Mouse (Mus musculus): ENCODE data around the gene Magea3. TPM values are rescaled to one million over a fixed set of nuclear protein-coding genes. Genes with fewer than 3 reads are reported as not detected.
"Not testable (repeated sequence)": the region's sequence is repeated elsewhere in the genome, so short reads cannot be mapped to it uniquely, and the experiment has no call there.

Magea3 gene
- not detected for total RNA-seq (2021)
- long read RNA-seq = 0 reads

- not testable (repeated sequence) for DNase-seq (ENCODE audit: low spot score in 2 of 2)
These were observed at the start of gene Magea3 for GRCm38 (mm10) chrX:154949405-154949804. Magea3 (minus strand) TSS chrX:154949505.

DNA sequence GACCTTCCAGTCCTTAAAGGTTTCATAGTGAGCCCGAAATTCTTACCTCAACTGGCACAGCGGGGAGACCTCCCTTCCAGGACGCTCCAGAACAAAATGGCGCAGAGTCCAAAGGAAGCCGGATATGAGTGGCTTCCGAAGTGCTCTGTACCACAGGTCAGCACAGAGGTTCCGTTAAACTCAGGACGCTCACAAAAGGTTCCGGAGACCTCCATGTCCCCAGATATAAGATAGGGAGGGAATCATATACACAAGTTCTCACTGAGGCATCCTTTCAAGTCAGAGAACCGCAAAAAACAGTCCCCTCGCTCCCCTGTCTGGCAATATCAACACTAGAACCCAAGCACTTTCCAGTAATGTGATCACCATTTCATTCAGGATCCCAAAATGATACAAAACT lies 46.4 kb upstream of the Magea3 start, which contains the start of gene Magea8:
Gene Magea8 (minus strand): TSS at position 101 of the 400 bp plus-strand sequence.
- DNase-seq (ENCODE audit: low spot score in 2 of 2) = not testable (repeated sequence)

GRCm38 (mm10) chrX:154935887-154936286 lies 13.4 kb downstream of the Magea3 start, which contains the start of gene Magea6:
Magea6 (minus strand) TSS chrX:154935987.
- DNase-seq (ENCODE audit: low spot score in 2 of 2) = not testable (repeated sequence)

Other genes with a start within 250 kb of the Magea3 start
- gene Cldn34b1, start 59.2 kb downstream of the Magea3 start, total RNA-seq (2021) = not detected
- not detected for gene Magea6, start 13.5 kb downstream of the Magea3 start, total RNA-seq (2021)
- gene Magea8, start 46.3 kb upstream of the Magea3 start, total RNA-seq (2021) = not detected
- gene Magea5, start 113.6 kb upstream of the Magea3 start, total RNA-seq (2021) = not detected
- gene Magea1, start 140.3 kb upstream of the Magea3 start, total RNA-seq (2021) = not detected
- not detected for gene Magea2, start 144.2 kb upstream of the Magea3 start, total RNA-seq (2021)
- not detected for gene Cldn34b2, start 178.9 kb upstream of the Magea3 start, total RNA-seq (2021)

Data from layer of hippocampus, adult 18-20 months (tissue).